Mouse (Mus musculus) retina, adult 2 months (tissue): ENCODE results near the gene Pbp2.

ENCODE experiments used
- DNase-seq: peaks from one replicate; pipeline ENCODE4 v3.0.0-alpha.2; 2012; ENCODE audit warnings: low read depth, low spot score

The Pbp2 gene

GRCm38 (mm10) chr6:135302421-135303125 lies 7.6 kb downstream of the Pbp2 start:
- DNase-seq: no peak

GRCm38 (mm10) chr6:135300469-135300868 lies 9.7 kb downstream of the Pbp2 start:
- no peak for DNase-seq

GRCm38 (mm10) chr6:135299024-135299550 lies 11.1 kb downstream of the Pbp2 start:
- no peak for DNase-seq

- DNase-seq: no peak
Measured at GRCm38 (mm10) chr6:135297570-135297969, 12.6 kb downstream of the Pbp2 start.

GRCm38 (mm10) chr6:135296267-135296666 lies 13.9 kb downstream of the Pbp2 start:
- DNase-seq: no peak

- DNase-seq: no peak
Measured at GRCm38 (mm10) chr6:135295082-135295861, 14.9 kb downstream of the Pbp2 start.

- DNase-seq: no peak
Measured at GRCm38 (mm10) chr6:135294150-135294549, 16.1 kb downstream of the Pbp2 start.

GRCm38 (mm10) chr6:135292391-135292790 lies 17.8 kb downstream of the Pbp2 start:
- DNase-seq: no peak

GRCm38 (mm10) chr6:135279856-135280255 lies 30.3 kb downstream of the Pbp2 start:
- no peak for DNase-seq

- DNase-seq: no peak
Measured at GRCm38 (mm10) chr6:135279286-135279685, 30.9 kb downstream of the Pbp2 start.

GRCm38 (mm10) chr6:135278302-135278701 lies 31.9 kb downstream of the Pbp2 start:
- DNase-seq: no peak

- no peak for DNase-seq
Measured at GRCm38 (mm10) chr6:135276474-135277295, 33.5 kb downstream of the Pbp2 start.

GRCm38 (mm10) chr6:135275231-135275630 lies 35.0 kb downstream of the Pbp2 start:
- DNase-seq: no peak

- DNase-seq: no peak
Measured at GRCm38 (mm10) chr6:135273066-135273465, 37.1 kb downstream of the Pbp2 start.

GRCm38 (mm10) chr6:135271761-135272160 lies 38.4 kb downstream of the Pbp2 start:
- DNase-seq: no peak

GRCm38 (mm10) chr6:135269626-135270025 lies 40.6 kb downstream of the Pbp2 start:
- no peak for DNase-seq

GRCm38 (mm10) chr6:135268392-135268791 lies 41.8 kb downstream of the Pbp2 start:
- DNase-seq: no peak

GRCm38 (mm10) chr6:135267221-135267620 lies 43.0 kb downstream of the Pbp2 start:
- no peak for DNase-seq

- no peak for DNase-seq
Measured at GRCm38 (mm10) chr6:135266056-135266455, 44.1 kb downstream of the Pbp2 start.

GRCm38 (mm10) chr6:135264136-135264535 lies 46.1 kb downstream of the Pbp2 start:
- DNase-seq: no peak

- DNase-seq: no peak
Measured at GRCm38 (mm10) chr6:135262565-135262964, 47.6 kb downstream of the Pbp2 start.

- no peak for DNase-seq
Measured at GRCm38 (mm10) chr6:135261124-135261523, 49.1 kb downstream of the Pbp2 start.
